8 mouse cellular contexts compared by ENCODE assay signal in genomic region chr11:20112006-20112740, GRCm38 (mm10). TPM values are rescaled to one million over a fixed set of nuclear protein-coding genes. Genes with fewer than 3 reads are reported as not detected.
DNase-seq lines count a peak whose midpoint lies in the region; ATAC-seq and TF ChIP-seq lines count a peak whose summit lies in the region.

No protein-coding gene starts in this region.

- peaks cover 19% of the 10 kb centered on the region for H3K36me3 ChIP-seq in heart, embryonic 10.5 days
- H3K36me3 ChIP-seq in kidney, embryonic 14.5 days (ENCODE audit: control insufficient read depth, insufficient read depth, low read length), result no peaks in the 10 kb centered on the region; the same call in 1 of the 2 replicates
- peaks cover 8% of the 10 kb centered on the region; the same call in 1 of the 2 replicates for H3K36me3 ChIP-seq in limb, embryonic 15.5 days
- no peaks in the 10 kb centered on the region for H3K36me3 ChIP-seq in midbrain, postnatal 0 days (ENCODE audit: insufficient read depth, low read length)

- TF ChIP-seq CTCF in bone marrow macrophage, adult 2 months (IDR thresholded peaks at IDR 0.05; ENCODE audit: low read depth, low read length), result no peak
- TF ChIP-seq CTCF in embryonic fibroblast, embryonic 13.5 days (IDR thresholded peaks at IDR 0.05; ENCODE audit: borderline replicate concordance, insufficient read depth, low read length), result no peak
- TF ChIP-seq CTCF in midbrain, postnatal 0 days (IDR thresholded peaks at IDR 0.05), result no peak

- DNase-seq in CD4-positive helper T cell, adult 2 months (ENCODE audit: low read depth, low spot score), result peak; percentile 88
- peak; percentile 95 for DNase-seq in heart, embryonic 10.5 days (ENCODE audit: low spot score)
- DNase-seq in midbrain, postnatal 0 days (ENCODE audit: low spot score), result peak; percentile 75
- peak; percentile 94 to 95 for DNase-seq in spleen, postnatal 36 days (ENCODE audit: low spot score in 2 of 2)

- peak overlapping the region; percentile 95 for H3K4me3 ChIP-seq in bone marrow macrophage, adult 2 months (ENCODE audit: insufficient read depth, low read length)
- peak overlapping the region; percentile 74 for H3K4me3 ChIP-seq in embryonic fibroblast, embryonic 13.5 days (ENCODE audit: insufficient read depth, low read length)
- peak overlapping the region; percentile 90 for H3K4me3 ChIP-seq in heart, embryonic 10.5 days
- peak overlapping the region; percentile 83 for H3K4me3 ChIP-seq in kidney, embryonic 14.5 days (ENCODE audit: low read length)
- peak overlapping the region; percentile 94 for H3K4me3 ChIP-seq in limb, embryonic 15.5 days
- peak overlapping the region; percentile 75 for H3K4me3 ChIP-seq in midbrain, postnatal 0 days (ENCODE audit: low read depth, low read length)

- peak overlapping the region; percentile 87 for H3K9ac ChIP-seq in kidney, embryonic 14.5 days (ENCODE audit: low read depth, low read length)
- H3K9ac ChIP-seq in limb, embryonic 15.5 days, result peak overlapping the region; percentile 89
- peak overlapping the region; percentile 87 for H3K9ac ChIP-seq in midbrain, postnatal 0 days (replicated peaks; ENCODE audit: low read length, poor library complexity, severe bottlenecking)

- peak overlapping the region; percentile 98 for H3K27ac ChIP-seq in bone marrow macrophage, adult 2 months (ENCODE audit: insufficient read depth, low read depth, low read length)
- H3K27ac ChIP-seq in embryonic fibroblast, embryonic 13.5 days (ENCODE audit: insufficient read depth, low read length), result peak overlapping the region; percentile 93
- H3K27ac ChIP-seq in heart, embryonic 10.5 days, result peak overlapping the region; percentile 95
- H3K27ac ChIP-seq in kidney, embryonic 14.5 days (ENCODE audit: low read depth, low read length), result peak overlapping the region; percentile 93
- H3K27ac ChIP-seq in limb, embryonic 15.5 days, result peak overlapping the region; percentile 96
- H3K27ac ChIP-seq in midbrain, postnatal 0 days (ENCODE audit: low read depth, low read length), result peak overlapping the region; percentile 93

- under 1% methylated on average over 50 of the region's 50 CpGs for WGBS in heart, embryonic 10.5 days
- WGBS in kidney, embryonic 14.5 days, result under 1% methylated on average over 38 of the region's 50 CpGs
- under 1% methylated on average over 50 of the region's 50 CpGs for WGBS in limb, embryonic 15.5 days
- WGBS in midbrain, postnatal 0 days, result under 1% methylated on average over 43 of the region's 50 CpGs

- peak overlapping the region; percentile 72 for H3K4me2 ChIP-seq in kidney, embryonic 14.5 days (replicated peaks; ENCODE audit: low read depth, low read length)
- H3K4me2 ChIP-seq in limb, embryonic 15.5 days, result peak overlapping the region; percentile 59
- H3K4me2 ChIP-seq in midbrain, postnatal 0 days (ENCODE audit: low read depth, low read length, poor library complexity, severe bottlenecking), result peak overlapping the region; percentile 57

- peak; percentile 78 for ATAC-seq in kidney, embryonic 14.5 days (ENCODE audit: low FRiP score, low TSS enrichment)
- ATAC-seq in limb, embryonic 15.5 days (ENCODE audit: insufficient number of reproducible peaks, low FRiP score, low TSS enrichment, low read depth), result peak; percentile 57
- peak; percentile 69 for ATAC-seq in midbrain, postnatal 0 days (ENCODE audit: low FRiP score)

- peaks cover 27% of the 10 kb centered on the region for H3K4me1 ChIP-seq in bone marrow macrophage, adult 2 months (ENCODE audit: control insufficient read depth, insufficient read depth, low read length)
- peaks cover 8% of the 10 kb centered on the region for H3K4me1 ChIP-seq in embryonic fibroblast, embryonic 13.5 days (ENCODE audit: control insufficient read depth, insufficient read depth, low read length)
- peaks cover 9% of the 10 kb centered on the region for H3K4me1 ChIP-seq in heart, embryonic 10.5 days
- peaks cover 11% of the 10 kb centered on the region; the same call in 1 of the 2 replicates for H3K4me1 ChIP-seq in kidney, embryonic 14.5 days (ENCODE audit: control insufficient read depth, insufficient read depth, low read length)
- peaks cover 6% of the 10 kb centered on the region; the same call in 1 of the 2 replicates for H3K4me1 ChIP-seq in limb, embryonic 15.5 days
- H3K4me1 ChIP-seq in midbrain, postnatal 0 days (ENCODE audit: insufficient read depth, low read length), result no peaks in the 10 kb centered on the region; the same call in 1 of the 2 replicates

- no peaks in the 10 kb centered on the region for H3K9me3 ChIP-seq in heart, embryonic 10.5 days
- no peaks in the 10 kb centered on the region for H3K9me3 ChIP-seq in kidney, embryonic 14.5 days (ENCODE audit: control insufficient read depth, low read length)
- no peaks in the 10 kb centered on the region for H3K9me3 ChIP-seq in limb, embryonic 15.5 days
- H3K9me3 ChIP-seq in midbrain, postnatal 0 days (ENCODE audit: low read length), result no peaks in the 10 kb centered on the region

- peak; percentile 46; the same call in 1 of the 2 replicates for TF ChIP-seq POLR2A in bone marrow macrophage, adult 2 months (IDR thresholded peaks at IDR 0.05; ENCODE audit: borderline replicate concordance, low read depth, low read length)
- TF ChIP-seq POLR2A in embryonic fibroblast, embryonic 13.5 days (IDR thresholded peaks at IDR 0.05; ENCODE audit: low read depth, low read length), result peak; percentile 68

- no peaks in the 10 kb centered on the region for H3K27me3 ChIP-seq in heart, embryonic 10.5 days (ENCODE audit: insufficient read depth, poor library complexity, severe bottlenecking)
- H3K27me3 ChIP-seq in kidney, embryonic 14.5 days (ENCODE audit: control insufficient read depth, insufficient read depth, low read length), result no peaks in the 10 kb centered on the region
- no peaks in the 10 kb centered on the region for H3K27me3 ChIP-seq in limb, embryonic 15.5 days
- H3K27me3 ChIP-seq in midbrain, postnatal 0 days (ENCODE audit: insufficient read depth, low read length), result no peaks in the 10 kb centered on the region

RNA-seq across cellular contexts. Expression of gene Actr2, which starts 0.5 kb away (rescaled TPM):
- polyA plus RNA-seq in bone marrow macrophage, adult 2 months (2012; ENCODE audit: insufficient read depth, insufficient read length, missing spikeins), result 392 and 406 TPM in 2 replicates
- polyA plus RNA-seq in embryonic fibroblast, embryonic 13.5 days (2011; ENCODE audit: insufficient read length, low read depth, missing spikeins), result 194 and 242 TPM in 2 replicates
- 97.5 and 105 TPM in 2 replicates for polyA plus RNA-seq in heart, embryonic 10.5 days (2016; fragmentation: Nextera tagmentation; extraction: Ambion mirVana)
- 71.5 and 87.1 TPM in 2 replicates for polyA plus RNA-seq in kidney, embryonic 14.5 days (2014; fragmentation: Nextera tagmentation; extraction: Ambion mirVana)
- 109 and 134 TPM in 2 replicates for polyA plus RNA-seq in limb, embryonic 15.5 days (2015; fragmentation: Nextera tagmentation; extraction: Ambion mirVana)
- 70.4 and 77.0 TPM in 2 replicates for total RNA-seq in midbrain, postnatal 0 days (2014; rRNA removed)
- polyA plus RNA-seq in midbrain, postnatal 0 days (2015; fragmentation: Nextera tagmentation; extraction: Ambion mirVana), result 169 and 193 TPM in 2 replicates

Comparison
In these comparisons a context has a peak if more than half of its experiments do, and no peak if none do; other contexts are left out.
1. Peak in every context shown above with its lines: DNase-seq, ATAC-seq, H3K4me3 ChIP-seq and H3K27ac ChIP-seq.